Mouse (Mus musculus) brain, embryonic 18.5 days (tissue): ENCODE results near the gene Gtf2a2.
"Not testable (repeated sequence)": the region's sequence is repeated elsewhere in the genome, so short reads cannot be mapped to it uniquely, and the experiment has no call there.

Experiments used
- DNase-seq: peaks from one replicate; pipeline ENCODE4 v3.0.0-alpha.2; 2012; ENCODE audit warnings: low read depth, low spot score

Gtf2a2 gene

DNA sequence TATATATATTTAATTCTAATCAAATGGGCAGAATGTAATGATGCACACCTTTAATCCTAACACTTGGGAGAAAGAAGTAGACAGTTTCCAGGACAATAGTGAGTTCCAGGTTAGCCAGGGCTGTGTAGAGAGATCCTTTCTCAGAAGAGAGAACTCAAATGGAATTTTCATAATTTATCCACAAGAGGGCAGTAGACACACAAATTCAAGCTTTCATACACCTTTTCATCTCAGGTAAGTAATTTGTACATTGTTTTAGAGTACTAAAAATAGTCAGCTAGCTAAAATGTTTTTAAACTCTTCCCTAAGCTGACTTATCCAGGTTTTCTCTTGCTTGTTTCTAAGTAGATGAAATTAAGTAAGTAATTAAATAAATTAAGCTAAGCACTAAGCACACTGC, 6.5 kb downstream of the Gtf2a2 start:
- DNase-seq, result no peak

DNA sequence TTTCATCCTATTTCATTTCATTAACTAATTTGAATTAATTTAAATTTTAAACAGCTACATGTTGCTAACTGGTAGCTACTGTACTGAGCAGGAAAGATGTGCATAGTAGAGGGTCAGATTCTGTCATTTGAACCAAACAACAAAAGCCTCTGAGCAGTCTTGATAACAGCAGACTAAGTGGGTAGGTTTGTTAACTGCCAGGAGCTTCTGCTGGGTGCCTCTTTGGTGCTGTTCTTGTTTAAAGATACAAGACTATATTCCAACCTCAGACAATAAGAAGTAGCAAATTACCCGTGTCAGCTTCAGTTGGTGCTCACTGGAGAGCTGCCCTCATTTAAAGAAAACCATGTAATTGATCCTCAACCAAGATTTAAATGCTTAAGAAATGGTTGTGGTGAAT, 9.3 kb downstream of the Gtf2a2 start:
- DNase-seq, result no peak

DNA sequence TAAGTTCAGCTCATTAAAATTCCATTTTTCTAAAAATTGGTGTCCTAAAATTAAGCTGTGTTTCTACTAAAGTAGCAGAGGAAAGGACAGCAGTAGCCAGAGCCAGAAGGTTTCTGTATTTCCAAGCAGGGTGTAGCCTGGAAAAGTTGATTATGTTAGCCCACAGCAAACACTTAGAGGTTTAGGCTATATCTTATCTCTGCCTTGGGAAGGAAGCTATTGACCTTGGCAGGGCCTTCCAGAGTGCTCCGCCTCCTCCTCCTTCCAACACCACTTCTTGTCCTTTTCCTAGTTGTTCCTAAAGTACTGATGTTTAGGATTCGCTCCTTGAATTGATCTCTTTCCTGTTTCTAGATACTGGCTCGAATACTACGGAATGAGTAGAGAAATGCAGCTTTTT, 9.7 kb downstream of the Gtf2a2 start:
- DNase-seq, result no peak

DNA sequence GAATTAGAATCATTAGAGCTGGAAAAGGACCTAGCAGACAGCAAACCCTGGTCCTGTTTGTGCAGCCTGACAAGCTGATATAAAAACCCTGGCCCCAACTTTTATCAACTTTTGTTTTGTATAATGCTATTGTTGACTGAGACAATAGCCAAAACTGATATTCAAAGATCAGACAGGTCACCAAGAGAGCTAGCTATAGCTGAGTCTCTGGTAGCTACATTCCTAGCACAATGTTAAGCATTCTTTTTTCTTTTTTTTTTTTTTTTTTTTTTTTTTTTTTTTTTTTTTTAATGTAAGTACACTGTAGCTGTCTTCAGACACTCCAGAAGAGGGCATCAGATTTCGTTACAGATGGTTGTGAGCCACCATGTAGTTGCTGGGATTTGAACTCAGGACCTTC, 11.3 kb downstream of the Gtf2a2 start:
- DNase-seq, result not testable (repeated sequence)

DNA sequence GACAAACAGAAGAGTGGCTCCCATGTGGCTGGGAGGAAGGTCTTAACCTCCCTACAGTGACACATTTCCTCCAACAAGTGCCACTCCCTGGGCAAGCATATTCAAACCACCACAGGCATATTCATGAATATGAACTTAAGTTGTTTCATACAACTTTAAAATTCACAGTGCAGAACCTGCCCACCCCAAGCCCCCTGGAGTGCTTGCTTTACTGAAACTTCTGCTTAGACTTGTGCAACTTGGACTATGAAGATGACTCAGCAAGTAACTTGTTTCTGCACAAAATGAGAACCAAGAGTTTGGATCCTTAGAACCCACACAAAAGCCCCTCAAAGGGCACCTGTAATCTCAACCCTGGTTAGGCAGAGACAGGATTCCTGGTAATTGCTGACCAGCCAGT, 12.3 kb downstream of the Gtf2a2 start:
- DNase-seq, result no peak

DNA sequence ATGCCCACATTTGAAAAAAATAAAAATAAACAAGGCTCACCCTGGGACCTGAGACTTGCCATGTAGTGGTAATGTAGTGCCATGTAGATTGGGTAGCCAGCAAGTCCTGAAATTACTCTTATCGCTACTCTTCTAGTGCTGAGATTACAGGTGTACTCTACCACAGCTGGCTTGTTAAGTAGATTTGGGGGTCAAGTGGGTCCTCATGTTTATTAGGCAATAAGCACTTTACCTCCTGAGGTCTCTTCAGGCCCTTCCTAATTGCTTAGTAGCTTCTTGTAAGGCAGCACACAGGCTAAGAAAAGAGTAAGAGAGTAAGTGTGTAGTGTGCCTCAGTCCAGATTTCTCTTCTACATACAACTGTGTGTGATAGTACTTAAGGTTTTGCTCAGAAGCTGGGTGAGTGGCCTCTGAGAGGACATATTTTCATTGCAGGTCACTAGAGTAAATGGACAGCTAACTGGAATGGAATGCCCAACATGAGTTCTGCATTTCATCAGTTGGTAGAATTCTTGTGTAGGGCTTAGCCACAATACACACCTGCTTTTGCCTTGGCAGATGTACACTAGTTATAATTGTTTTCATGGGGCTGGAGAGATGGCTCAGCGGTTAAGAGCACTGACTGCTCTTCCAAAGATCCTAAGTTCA, 13.1 kb downstream of the Gtf2a2 start:
- DNase-seq, result no peak

DNA sequence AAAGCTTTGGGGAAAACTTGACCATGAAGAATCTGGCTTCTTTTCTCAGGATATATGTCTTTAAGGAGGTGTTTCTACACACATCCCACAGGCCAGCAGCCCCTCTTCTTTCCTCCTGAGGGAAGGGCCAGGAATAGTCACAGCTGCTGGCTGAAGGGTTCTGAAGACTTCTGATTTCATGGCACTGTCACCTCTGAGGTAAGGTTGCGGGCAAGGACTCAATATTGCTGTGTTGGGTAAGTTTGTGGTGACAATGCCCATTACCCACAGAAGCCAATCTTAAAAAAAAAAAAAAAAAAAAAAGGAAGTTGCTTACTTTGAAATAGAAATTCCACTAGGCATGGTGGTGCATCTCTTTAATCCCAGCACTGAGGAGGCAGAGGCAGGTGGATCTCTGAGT, 19.8 kb downstream of the Gtf2a2 start:
- DNase-seq, result no peak

DNA sequence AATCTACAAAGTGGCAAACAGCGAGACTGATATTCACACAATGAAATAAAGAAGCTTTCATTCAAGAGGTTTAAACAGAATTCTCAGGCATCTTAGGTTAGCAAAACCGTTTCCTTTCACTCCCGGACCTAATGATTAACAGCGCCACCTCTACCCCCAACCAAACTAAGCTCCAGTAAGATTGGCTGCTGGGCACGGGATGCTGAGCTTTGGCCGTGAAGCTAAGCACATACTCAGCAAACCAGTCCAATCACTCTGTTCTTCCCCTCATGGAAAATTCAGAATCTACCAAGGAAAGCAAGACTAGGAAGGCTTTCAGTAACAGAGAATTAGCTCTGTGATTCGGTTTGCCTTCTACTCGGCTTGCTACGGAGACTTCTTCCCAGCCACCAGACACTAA, 20.7 kb downstream of the Gtf2a2 start:
- no peak for DNase-seq

DNA sequence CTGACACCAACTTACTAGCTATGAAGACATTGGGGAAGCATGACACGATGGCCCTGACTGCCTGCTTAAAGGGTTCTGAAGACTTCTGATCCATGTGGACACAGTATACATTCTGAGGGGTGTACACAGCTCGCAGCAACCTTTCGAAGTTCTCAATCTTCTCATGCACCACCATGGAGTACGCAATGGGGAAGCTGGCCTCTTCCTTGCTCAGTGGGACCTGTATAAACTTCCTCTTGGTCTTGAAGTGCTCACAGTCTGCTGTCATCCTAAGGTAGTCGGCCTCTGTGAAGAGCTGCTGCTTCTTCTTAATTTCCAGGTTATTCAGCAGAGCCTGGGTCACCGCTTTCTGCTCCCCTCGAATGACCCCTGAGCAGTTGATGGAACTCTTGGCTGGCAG, 22.4 kb downstream of the Gtf2a2 start:
- no peak for DNase-seq

DNA sequence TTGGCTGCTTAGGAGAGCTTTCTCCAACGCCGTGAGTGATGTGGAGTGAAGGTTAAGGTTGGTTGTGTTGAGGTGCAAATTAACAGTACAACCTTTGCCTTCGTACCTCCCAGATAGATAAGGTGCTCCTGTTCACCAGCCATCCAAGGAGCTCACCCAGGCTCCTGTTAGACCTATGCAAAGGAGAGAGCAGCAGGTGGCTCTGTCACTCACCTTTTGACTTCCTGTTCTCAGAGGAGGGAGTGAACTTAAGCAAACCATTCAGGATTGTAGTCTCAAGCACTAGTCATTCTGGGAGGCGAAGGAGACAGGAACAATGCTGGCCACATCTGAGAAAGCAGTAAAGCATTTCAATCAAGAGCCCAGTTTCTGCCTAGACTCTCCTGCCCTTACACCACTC, 24.3 kb downstream of the Gtf2a2 start:
- DNase-seq, result no peak

DNA sequence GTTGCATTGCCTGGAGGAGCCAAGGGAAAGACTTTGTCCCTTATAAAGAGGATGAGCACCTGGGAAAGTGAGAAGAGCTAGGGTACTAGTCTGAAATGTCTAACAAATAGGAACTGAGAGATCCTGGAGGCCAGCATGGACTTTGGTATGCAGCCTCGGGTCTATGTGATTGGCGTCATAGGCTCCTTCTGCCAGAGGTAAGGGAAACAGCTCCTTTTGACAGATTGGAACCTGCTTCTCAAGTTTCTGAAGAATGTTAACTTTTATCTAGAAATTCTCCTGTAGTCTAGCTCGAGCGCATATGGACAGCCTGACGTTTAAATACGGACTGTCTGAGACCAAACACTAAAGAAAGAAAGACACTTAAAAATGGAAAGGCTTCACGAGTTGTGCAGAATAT, 25.6 kb downstream of the Gtf2a2 start, which contains the start of gene Gcnt3:
TSS of gene Gcnt3 (minus strand) at position 101 of the 400 bp plus-strand sequence.
- DNase-seq, result no peak

DNA sequence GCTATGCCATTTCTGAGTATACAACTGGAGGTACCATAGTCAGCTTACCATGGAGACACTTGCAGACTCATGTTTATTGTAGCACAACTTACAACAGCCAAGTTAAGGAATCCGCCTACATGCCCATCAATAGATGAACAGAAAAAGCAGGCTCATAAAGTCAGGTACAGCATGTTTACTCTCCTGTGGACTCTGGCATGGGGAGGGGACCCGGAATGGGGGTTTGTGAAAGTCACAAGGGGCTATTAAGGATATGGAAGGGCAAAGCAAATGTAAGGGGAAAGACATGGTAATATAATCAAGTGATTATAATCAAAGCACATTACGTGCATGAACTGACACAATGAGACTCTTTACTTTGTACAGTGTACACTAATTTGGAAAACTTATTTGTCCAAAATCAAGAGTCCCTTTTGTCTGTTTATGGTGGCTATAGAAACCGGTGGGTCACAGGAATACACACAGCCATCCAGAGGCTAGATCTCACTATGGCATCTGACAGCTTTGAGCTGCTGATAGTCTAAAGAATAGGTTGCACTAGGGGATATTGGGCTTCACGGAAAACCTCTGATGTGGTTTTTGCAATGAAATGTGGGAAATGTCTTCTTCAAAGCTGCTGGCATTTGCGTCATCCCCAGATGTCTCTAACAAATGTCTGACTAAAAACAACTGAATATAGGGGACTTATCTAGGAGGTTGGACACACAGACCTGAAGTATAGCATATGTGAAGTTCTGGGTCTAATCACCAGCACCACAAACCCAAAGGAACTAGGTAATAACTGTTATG, 27.4 kb downstream of the Gtf2a2 start:
- DNase-seq, result no peak

DNA sequence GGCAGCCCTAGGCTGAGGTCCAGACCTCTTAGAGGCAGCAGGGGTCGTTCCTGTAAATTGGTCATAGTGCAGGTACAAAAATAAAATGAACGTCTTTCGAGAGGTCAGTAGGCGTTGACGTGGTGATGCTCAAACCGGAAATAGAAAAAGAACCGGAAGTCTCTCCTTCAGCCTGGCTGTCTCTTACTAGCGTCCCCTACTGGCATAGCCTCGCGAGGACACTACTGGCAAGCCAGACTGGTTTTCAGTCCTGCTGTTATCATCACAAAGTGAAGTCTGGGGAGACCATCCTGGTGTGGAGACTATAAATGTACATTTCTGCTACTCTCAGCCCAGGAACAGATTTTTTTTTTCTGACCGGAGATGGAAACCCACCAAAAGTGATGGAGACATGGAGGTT, 28.2 kb downstream of the Gtf2a2 start:
- no peak for DNase-seq

DNA sequence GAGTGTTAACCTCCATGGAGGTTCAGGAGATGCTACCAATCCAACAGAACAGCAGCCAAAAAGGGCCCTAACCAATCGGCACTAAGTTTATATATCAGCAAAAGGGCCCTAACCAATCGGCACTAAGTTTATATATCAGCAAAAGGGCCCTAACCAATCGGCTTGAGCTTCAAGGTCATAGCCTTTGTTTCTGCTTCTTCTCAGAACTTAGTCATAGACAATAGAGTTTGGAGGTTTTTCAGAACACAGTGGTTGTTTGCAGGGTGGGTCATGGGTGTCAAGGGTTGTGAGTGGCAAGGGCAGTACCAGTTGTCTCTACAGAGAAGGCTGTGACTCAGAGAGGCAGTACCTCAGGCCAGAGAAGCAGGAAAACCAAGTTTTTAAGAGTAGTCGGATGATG, 29.8 kb downstream of the Gtf2a2 start:
- DNase-seq, result no peak

DNA sequence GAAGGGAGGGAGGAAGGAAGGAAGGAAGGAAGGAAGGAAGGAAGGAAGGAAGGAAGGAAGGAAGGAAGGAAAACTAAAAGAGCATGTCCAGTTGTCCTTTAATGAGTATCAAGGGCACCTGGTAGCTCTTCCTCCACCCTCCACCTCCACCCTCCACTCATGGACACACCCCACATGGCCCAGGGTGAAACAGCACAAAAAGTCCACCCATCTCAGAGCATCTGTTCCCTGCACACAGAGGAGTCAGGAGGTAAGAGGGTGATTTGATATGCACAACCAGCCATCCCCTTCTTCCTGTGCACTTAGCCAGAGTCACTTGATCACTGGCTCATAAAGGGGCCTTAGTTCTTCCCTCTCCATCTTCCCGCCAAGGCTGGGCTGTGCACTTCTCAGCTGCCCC, 30.6 kb downstream of the Gtf2a2 start:
- DNase-seq, result no peak

DNA sequence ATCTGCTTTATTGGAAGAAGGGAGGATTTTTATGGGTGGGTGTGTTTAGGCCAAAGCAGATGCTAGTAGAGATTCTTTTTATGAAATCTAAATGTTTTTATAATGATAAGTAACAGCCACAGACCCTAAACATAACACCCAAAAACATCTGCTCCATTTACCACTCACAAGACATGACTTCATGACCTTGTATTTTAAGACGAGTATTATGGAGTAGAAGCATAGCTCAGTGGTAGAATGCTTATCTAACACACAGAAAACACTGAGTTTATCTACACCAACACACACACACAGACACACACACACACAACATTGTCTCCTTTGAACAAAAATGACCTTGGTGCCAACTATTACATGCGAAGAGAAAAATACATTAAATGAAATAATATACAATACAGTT, 32.5 kb downstream of the Gtf2a2 start:
- no peak for DNase-seq

DNA sequence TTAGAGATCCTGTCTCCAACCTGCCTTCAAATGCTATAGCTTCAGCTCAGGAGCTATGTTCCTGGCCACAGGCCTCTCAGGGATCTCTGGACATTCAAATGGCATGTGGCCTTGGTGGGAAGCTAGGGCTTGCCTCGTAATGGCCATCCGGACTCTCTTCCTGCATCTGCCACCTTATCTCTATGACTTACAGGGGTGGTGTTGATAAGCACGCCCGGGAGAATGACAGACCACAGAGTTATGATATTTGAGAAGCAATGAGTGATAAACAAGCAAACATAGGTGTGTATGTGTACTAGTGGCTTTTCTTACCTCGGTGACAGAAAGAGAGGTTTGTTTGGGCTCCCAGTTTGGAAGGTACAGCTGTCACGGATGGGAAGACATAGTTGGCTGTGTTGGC, 33.9 kb downstream of the Gtf2a2 start:
- no peak for DNase-seq

DNA sequence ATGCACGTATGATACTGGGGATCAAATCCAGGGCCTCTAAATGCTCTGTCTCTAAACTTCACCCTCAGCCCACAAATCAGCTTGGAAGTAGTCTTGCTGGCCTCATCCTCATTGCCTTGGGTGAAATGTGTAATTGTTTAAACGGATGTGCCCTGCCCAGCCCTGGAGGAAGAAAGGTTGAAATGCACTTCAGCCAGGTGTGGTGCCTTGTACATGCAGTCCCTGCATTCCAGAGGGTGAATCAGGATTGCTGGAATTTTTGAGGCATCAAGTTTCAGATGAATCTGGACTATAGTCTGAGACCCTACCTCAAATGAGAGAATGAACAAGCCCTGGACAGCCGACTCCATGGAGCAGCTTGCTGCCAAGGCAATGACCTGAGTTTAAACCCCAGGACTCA, 35.5 kb downstream of the Gtf2a2 start:
- DNase-seq, result no peak

DNA sequence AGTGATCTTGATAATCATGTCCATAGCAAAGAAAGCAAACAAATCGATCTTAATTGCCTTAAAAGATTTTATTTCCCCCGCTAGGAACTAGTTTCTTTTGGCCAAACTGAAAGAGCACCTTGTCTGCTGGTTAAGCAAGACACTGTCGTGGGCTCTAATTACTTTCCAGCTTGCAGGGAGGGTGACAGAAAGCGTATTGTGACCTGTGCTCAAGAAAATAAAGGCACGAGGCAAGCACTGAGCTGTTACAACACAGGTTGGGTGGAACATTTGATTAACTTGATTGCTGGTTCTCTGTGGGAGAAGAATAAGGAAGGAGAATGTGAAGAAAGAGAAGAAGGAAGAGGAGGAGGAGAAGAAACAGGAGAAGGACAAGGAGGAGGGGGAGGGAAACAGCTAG, 35.9 kb downstream of the Gtf2a2 start:
- no peak for DNase-seq

DNA sequence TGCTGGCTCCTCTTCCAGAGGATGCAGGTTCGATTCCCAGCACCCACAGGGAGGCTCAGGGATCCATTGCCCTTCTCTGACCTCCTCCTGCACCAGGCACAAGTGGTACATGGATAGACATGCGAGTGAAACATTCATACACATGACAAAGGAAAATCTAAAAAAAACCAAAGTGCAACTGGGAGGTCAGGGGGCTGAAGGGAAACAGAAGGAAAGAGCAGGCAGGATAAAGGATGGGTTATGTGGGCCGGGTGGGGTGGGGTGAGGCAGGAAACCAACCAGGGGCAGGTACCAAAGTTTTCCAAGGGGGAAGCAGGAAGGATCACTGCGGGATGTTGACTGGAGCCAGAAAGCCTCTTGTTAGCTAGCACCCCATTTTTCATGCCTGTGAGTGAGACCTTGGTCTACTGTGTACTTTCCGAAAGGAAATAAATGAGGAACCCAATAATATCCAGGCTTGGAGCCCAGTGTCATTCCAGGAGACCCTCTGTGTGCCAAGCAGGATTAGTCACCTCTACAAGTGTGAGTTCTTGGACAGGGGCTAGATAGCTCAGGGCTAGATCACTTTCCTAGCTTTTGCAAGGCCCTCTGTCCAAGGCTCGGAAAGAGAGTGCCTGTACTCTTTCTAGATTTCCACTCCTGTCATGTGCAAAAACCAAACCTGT, 36.5 kb downstream of the Gtf2a2 start:
- DNase-seq, result no peak

DNA sequence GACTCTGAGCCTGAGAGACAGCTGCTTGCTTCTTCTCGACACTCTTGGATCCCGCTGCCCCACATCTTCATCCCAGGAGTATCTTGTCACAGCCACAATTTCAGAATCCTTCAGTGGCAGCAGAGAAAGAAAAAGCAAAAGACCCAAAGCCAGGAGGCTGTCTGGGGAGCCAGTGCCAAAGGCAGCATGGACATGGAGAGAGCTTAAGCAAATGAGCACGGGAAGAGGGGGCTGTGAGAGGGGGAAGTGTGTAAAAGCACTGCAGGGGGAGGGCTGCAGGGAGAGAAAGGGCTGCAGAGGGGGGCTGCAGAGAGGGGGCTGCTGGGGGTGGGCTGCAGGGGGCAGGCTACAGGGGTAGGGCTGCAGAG, 37.0 kb downstream of the Gtf2a2 start:
- DNase-seq, result no peak

DNA sequence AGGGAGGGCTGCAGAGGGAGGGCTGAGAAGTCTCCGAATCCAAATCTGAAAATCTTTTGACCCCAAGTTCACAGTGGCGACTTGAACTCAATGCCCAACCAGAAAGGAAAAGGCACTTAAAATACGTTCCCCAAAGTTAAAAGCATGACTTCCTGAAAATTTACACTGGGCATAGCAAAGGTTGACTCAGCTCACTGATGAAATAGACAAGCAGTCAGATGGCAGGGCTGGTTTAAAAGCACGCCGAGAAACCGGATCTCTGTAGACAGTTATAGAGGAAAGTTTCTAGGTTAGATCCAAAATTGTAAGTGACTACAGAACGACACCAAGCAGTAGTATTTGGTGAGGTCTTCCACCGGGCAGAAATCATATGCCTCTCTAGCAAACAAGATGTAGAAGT, 37.5 kb downstream of the Gtf2a2 start:
- no peak for DNase-seq

DNA sequence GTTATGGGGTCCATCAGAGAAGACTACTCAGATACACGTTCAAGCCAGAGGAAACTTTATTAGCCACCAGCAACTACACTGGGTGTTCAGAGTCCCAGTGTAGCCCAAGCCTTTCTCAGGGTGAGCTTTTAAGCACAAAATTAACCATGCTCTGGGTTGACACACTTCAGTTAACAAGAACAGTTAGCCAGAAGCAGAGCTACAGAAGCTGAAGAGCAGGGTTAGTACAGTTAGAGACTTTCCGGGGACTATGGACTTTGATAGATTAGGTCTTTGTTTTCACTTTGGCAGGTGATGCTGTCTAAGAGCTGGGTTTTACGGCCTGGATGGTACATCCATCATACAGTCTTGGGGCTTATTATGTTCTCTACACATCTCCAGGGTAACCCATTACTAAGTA, 40.4 kb downstream of the Gtf2a2 start:
- no peak for DNase-seq
